Mouse (Mus musculus) lung, embryonic 15.5 days (tissue): ENCODE results near the gene Brat1. TPM values are rescaled to one million over a fixed set of nuclear protein-coding genes. Genes with fewer than 3 reads are reported as not detected.
A peak's percentile ranks its signal among the peaks of the same experiment; 100 is the strongest.

Source experiments
- ATAC-seq: fragments of 200-750 bp; cut with Nextera tagmentation; 2 replicates; pipeline ENCODE4 v1.8.0; 2017; ENCODE audit warnings: moderate number of reproducible peaks, borderline replicate concordance; ENCODE audit not compliant: low FRiP score, low TSS enrichment; ENCODE audit errors: extremely low read depth
- H3K27ac ChIP-seq: fragments of 300-500 bp; sonication (generic); 2 replicates; pipeline ENCODE4 v1.5.1; 2015; ENCODE audit warnings: moderate library complexity, mild to moderate bottlenecking, inconsistent platforms
- H3K27me3 ChIP-seq: fragments of 300-500 bp; sonication (generic); 2 replicates; pipeline ENCODE4 v1.6.1; 2015; ENCODE audit warnings: inconsistent platforms
- H3K36me3 ChIP-seq: fragments of 300-500 bp; sonication (generic); 2 replicates; pipeline ENCODE4 v1.6.1; 2015; ENCODE audit warnings: inconsistent platforms
- H3K4me1 ChIP-seq: fragments of 300-500 bp; sonication (generic); 2 replicates; pipeline ENCODE4 v1.6.1; 2015; ENCODE audit warnings: inconsistent platforms
- H3K4me2 ChIP-seq: fragments of 300-500 bp; sonication (generic); 2 replicates; pipeline ENCODE4 v1.6.1; 2015; ENCODE audit warnings: inconsistent platforms, mild to moderate bottlenecking, moderate library complexity
- H3K4me3 ChIP-seq: fragments of 300-500 bp; sonication (generic); 2 replicates; pipeline ENCODE4 v1.5.1; 2015; ENCODE audit warnings: mild to moderate bottlenecking, inconsistent platforms
- H3K9ac ChIP-seq: fragments of 300-500 bp; sonication (generic); 2 replicates; pipeline ENCODE4 v1.6.1; 2015; ENCODE audit warnings: inconsistent platforms
- H3K9me3 ChIP-seq: fragments of 300-500 bp; sonication (generic); 2 replicates; pipeline ENCODE4 v1.6.1; 2016; ENCODE audit warnings: inconsistent platforms
- WGBS: fragments of 180-500 bp; shearing (Covaris S2); methylation state at CpG from one replicate; pipeline ENCODE4 v1.1.7; 2015; 5-methylcytosine and 5-hydroxymethylcytosine counted together
- polyA plus RNA-seq: library from polyadenylated mRNA; unstranded; fragments of >200 nt; fragmentation: Nextera tagmentation; extraction: Ambion mirVana; gene quantifications from 2 replicates; pipeline ENCODE4 v1.2.1, GENCODE M21; 2015

Gene Brat1
- polyA plus RNA-seq, 1 experiment from 2014 or later: 22.6 TPM

GRCm38 (mm10) chr5:140702618-140703175 lies 2.1 kb upstream of the Brat1 start:
- peaks cover 44% of the 10 kb centered on the region for H3K4me1 ChIP-seq
- peak overlapping the region; percentile 85 for H3K9ac ChIP-seq
- peak overlapping the region; percentile 82 for H3K4me3 ChIP-seq
- no peaks in the 10 kb centered on the region for H3K9me3 ChIP-seq
- H3K27me3 ChIP-seq: no peaks in the 10 kb centered on the region
- H3K36me3 ChIP-seq: peaks cover 12% of the 10 kb centered on the region; the same call in 1 of the 2 replicates
- H3K4me2 ChIP-seq: peak overlapping the region; percentile 91
- WGBS: 58% methylated on average over 19 of the region's 19 CpGs
- no peak for ATAC-seq
- H3K27ac ChIP-seq: peak overlapping the region; percentile 88

- no peaks in the 10 kb centered on the region for H3K27me3 ChIP-seq
- peaks cover 44% of the 10 kb centered on the region for H3K4me1 ChIP-seq
- H3K9ac ChIP-seq: 0 out of 2 replicates have a peak overlapping the region, but pooled peaks have one; percentile 10
- peak overlapping the region; percentile 95 for H3K27ac ChIP-seq
- H3K4me3 ChIP-seq: peak overlapping the region; percentile 58
- WGBS: 30% methylated on average over 17 of the region's 17 CpGs
- peaks cover 15% of the 10 kb centered on the region; the same call in 1 of the 2 replicates for H3K36me3 ChIP-seq
- no peak for ATAC-seq
- no peaks in the 10 kb centered on the region for H3K9me3 ChIP-seq
- peak overlapping the region; percentile 49 for H3K4me2 ChIP-seq
These were observed 1.1 kb upstream of the Brat1 start for GRCm38 (mm10) chr5:140703480-140704377.

- H3K27ac ChIP-seq: peak overlapping the region; percentile 75
- peak overlapping the region; percentile 76 for H3K4me2 ChIP-seq
- H3K27me3 ChIP-seq: no peaks in the 10 kb centered on the region
- peak overlapping the region; percentile 71 for H3K9ac ChIP-seq
- H3K36me3 ChIP-seq: peaks cover 23% of the 10 kb centered on the region
- WGBS: 48% methylated on average over 7 of the region's 7 CpGs
- H3K9me3 ChIP-seq: no peaks in the 10 kb centered on the region
- no peak for ATAC-seq
- peaks cover 37% of the 10 kb centered on the region for H3K4me1 ChIP-seq
- peak overlapping the region; percentile 58 for H3K4me3 ChIP-seq
These were observed 825 bp downstream of the Brat1 start for GRCm38 (mm10) chr5:140705501-140706171.

GRCm38 (mm10) chr5:140710315-140710714 lies 5.5 kb downstream of the Brat1 start:
- WGBS: 91% methylated on average over 6 of the region's 6 CpGs
- H3K27ac ChIP-seq: no peak overlapping the region
- no peaks in the 10 kb centered on the region for H3K9me3 ChIP-seq
- H3K4me3 ChIP-seq: no peak overlapping the region
- H3K36me3 ChIP-seq: peaks cover 68% of the 10 kb centered on the region
- no peak for ATAC-seq
- H3K27me3 ChIP-seq: no peaks in the 10 kb centered on the region
- peaks cover 9% of the 10 kb centered on the region for H3K4me1 ChIP-seq
- no peak overlapping the region for H3K9ac ChIP-seq
- no peak overlapping the region for H3K4me2 ChIP-seq

- Histone ChIP-seq H3K27me3 (no peaks in the 10 kb centered on the region), H3K4me1 (peaks cover 2% of the 10 kb centered on the region), H3K4me3 (no peak overlapping the region), H3K27ac (no peak overlapping the region), H3K36me3 (peaks cover 74% of the 10 kb centered on the region), H3K9ac (no peak overlapping the region), H3K9me3 (no peaks in the 10 kb centered on the region), H3K4me2 (no peak overlapping the region)
- WGBS: 73% methylated on average over 5 of the region's 5 CpGs
- ATAC-seq: no peak
These were observed 6.2 kb downstream of the Brat1 start for GRCm38 (mm10) chr5:140711040-140711439.

- Histone ChIP-seq H3K27me3 (no peaks in the 10 kb centered on the region), H3K4me1 (no peaks in the 10 kb centered on the region), H3K9me3 (no peaks in the 10 kb centered on the region), H3K9ac (no peak overlapping the region), H3K36me3 (peaks cover 33% of the 10 kb centered on the region), H3K4me2 (no peak overlapping the region), H3K27ac (no peak overlapping the region), H3K4me3 (no peak overlapping the region)
- WGBS: 67% methylated on average over 7 of the region's 7 CpGs
- no peak for ATAC-seq
These were observed 16.0 kb downstream of the Brat1 start for GRCm38 (mm10) chr5:140720773-140721172.

GRCm38 (mm10) chr5:140722121-140722520 lies 17.3 kb downstream of the Brat1 start:
- H3K4me2 ChIP-seq: no peak overlapping the region
- ATAC-seq: no peak
- peaks cover 21% of the 10 kb centered on the region for H3K36me3 ChIP-seq
- no peaks in the 10 kb centered on the region for H3K9me3 ChIP-seq
- no peaks in the 10 kb centered on the region for H3K27me3 ChIP-seq
- H3K27ac ChIP-seq: no peak overlapping the region
- 62% methylated on average over 3 of the region's 3 CpGs for WGBS
- no peaks in the 10 kb centered on the region for H3K4me1 ChIP-seq
- H3K4me3 ChIP-seq: no peak overlapping the region
- H3K9ac ChIP-seq: no peak overlapping the region

GRCm38 (mm10) chr5:140723822-140724221 lies 19.0 kb downstream of the Brat1 start, which contains the start of gene Amz1:
Gene Amz1 (plus strand): TSS chr5:140724127.
- Histone ChIP-seq H3K4me3 (no peak within 1 kb of the TSS), H3K27me3 (no peaks in the 10 kb centered on the region), H3K4me2 (no peak within 1 kb of the TSS), H3K4me1 (no peaks in the 10 kb centered on the region), H3K27ac (no peak within 1 kb of the TSS), H3K9me3 (no peaks in the 10 kb centered on the region), H3K9ac (no peak within 1 kb of the TSS), H3K36me3 (peaks cover 7% of the 10 kb centered on the region)
- no peak; the same call in 1 of the 2 replicates for ATAC-seq
- 65% methylated on average over 13 of the region's 13 CpGs for WGBS

- H3K36me3 ChIP-seq: no peaks in the 10 kb centered on the region
- H3K9me3 ChIP-seq: no peaks in the 10 kb centered on the region
- ATAC-seq: no peak
- no peaks in the 10 kb centered on the region for H3K27me3 ChIP-seq
- no peak overlapping the region for H3K9ac ChIP-seq
- H3K4me1 ChIP-seq: no peaks in the 10 kb centered on the region
- 71% methylated on average over 7 of the region's 7 CpGs for WGBS
- H3K4me2 ChIP-seq: no peak overlapping the region
- H3K27ac ChIP-seq: no peak overlapping the region
- no peak overlapping the region for H3K4me3 ChIP-seq
These were observed 21.4 kb downstream of the Brat1 start for GRCm38 (mm10) chr5:140726062-140726839.

- Histone ChIP-seq H3K4me1 (no peaks in the 10 kb centered on the region), H3K9me3 (no peaks in the 10 kb centered on the region), H3K27me3 (no peaks in the 10 kb centered on the region), H3K9ac (no peak overlapping the region), H3K27ac (no peak overlapping the region), H3K36me3 (no peaks in the 10 kb centered on the region), H3K4me2 (no peak overlapping the region), H3K4me3 (no peak overlapping the region)
- WGBS: 75% methylated on average over 17 of the region's 17 CpGs
- no peak for ATAC-seq
These were observed 22.3 kb downstream of the Brat1 start for GRCm38 (mm10) chr5:140726946-140727740.
